Mouse (Mus musculus): ENCODE measurements around the gene Slc4a11. TPM values are rescaled to one million over a fixed set of nuclear protein-coding genes. Genes with fewer than 3 reads are reported as not detected.

Slc4a11 gene
- polyA plus RNA-seq (2017; shearing (Covaris generic)) = 0.76 TPM

DNA sequence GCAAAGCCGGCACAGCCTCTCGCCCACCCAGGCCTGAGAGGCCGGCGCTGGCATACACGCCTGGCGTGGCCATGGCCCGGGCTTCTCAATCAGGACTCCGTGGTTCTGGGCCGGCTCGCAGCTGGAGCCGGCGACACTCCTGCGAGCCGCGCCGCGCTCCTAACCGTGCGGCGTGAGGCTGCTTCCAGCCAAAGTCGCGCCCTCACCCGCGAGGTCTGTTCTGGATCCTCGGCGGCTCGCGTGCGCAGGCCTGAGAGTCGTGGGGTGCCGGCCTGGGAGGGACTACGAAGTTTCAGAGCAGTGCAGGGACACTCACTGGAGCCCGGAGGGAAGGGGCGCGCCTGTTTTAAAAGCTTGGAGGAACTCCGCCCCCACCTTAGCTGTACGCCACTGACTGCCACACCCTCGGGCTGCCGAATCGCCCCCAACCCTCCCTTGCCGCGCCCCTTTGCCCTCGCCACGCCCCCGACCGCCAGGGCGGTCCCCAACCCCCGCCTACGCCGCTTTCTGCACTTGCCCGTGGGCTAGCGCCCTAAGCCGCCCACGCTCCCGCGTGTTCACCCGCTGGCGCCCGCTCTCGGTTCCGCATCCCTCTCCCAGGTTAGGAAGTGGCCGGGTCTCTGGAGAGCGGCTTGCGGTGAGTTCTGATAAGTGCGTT lies at the start of gene Slc4a11:
Slc4a11 (minus strand) TSS at position 367 of the 658 bp plus-strand sequence.

DNA sequence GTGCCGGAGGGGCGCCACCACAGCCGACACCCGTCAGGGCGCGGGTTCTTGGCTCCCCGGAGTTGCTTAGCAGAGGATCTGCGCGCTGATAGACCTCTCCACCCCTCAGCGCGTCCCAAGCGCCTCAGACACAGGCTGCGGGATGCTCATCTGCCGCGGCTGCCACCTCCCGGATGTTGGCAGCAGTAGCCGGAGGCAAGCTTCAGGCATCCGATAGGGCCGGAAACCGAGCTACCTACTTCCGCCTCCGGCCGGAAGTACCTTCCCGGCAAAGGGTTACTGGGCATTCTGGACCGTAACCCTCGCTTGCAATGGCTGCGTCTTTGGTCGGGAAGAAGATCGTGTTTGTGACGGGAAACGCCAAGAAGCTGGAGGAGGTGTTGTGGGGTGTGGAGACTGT lies 29.8 kb downstream of the Slc4a11 start, which contains the start of gene Itpa:
Itpa (plus strand) TSS at position 52 of the 400 bp plus-strand sequence.

DNA sequence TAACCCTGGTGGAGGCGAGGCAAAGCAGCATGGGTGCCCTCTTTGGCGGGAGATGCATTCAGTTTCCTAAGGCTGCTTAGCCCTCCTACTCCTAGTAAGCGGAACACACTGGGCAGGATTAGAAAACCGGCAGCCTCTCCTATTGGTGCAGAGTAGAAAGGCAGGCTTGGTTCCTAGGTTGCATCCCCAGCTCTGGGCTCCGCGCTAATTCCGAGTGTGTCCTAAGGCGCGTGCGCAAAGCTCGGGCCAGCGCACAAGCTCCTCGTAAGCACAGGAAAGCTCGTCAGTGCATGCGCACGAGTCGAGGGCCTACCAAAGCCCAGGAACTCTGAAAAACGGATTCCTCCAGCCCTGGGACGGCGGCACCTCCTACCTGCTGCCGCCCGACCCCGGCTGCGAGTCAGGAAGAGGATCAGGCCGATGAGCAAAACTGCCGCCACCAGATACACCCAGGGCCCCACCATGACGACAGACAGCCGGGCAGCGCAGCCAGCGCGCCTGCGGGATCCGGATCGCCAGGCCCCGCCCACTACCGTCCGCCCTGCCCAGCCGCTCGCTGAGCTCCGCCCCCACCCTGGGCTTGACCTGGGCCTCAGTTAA lies 33.1 kb downstream of the Slc4a11 start, which contains the start of gene Ddrgk1:
Ddrgk1 (minus strand) TSS at position 558 of the 600 bp plus-strand sequence.

DNA sequence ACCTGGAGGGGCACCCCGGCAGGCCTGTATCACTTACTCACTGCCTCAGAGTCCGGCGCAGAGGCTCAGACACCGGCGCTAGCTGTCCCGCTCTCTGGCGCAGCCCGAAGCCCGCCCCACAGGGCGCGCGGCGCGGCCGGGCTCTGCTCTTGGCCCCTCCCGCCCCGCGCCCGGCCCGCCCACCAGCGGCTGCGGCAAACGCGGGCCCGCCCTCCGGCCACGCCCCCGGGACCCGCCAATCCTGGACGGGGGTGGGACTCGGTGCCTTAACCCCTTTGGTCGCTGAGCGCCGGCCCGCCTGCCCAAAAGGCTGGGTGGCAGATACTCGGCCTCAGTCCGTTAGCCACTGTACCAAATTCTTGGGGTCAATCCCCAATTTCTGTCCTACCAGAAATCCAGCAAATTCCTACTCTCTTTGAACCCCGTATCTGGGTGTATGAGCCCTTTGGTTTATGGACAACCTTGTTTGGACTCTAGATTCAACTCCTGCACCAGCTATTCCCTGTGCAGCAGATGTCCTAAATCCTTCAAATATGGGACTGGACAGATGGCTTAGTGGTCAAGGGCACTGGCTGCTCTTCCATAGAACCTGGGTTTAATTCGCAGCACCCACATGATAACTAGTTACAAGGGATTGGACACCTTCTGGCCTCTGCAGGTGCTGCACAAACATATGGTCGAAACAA lies 54.5 kb downstream of the Slc4a11 start, which contains the start of gene Lzts3:
Lzts3 (minus strand) TSS at position 120 of the 686 bp plus-strand sequence.

Other genes starting within 250 kb of the Slc4a11 start
- 142 TPM for gene Ptpra, start 247.2 kb downstream of the Slc4a11 start, polyA plus RNA-seq (2017; shearing (Covaris generic))
- gene Mrps26, start 133.8 kb downstream of the Slc4a11 start, polyA plus RNA-seq (2017; shearing (Covaris generic)) = 46.4 TPM
- gene Oxt, start 121.3 kb downstream of the Slc4a11 start, polyA plus RNA-seq (2017; shearing (Covaris generic)) = 1.3 TPM
- not detected for gene Avp, start 115.0 kb downstream of the Slc4a11 start, polyA plus RNA-seq (2017; shearing (Covaris generic))
- gene Fastkd5, start 67.5 kb downstream of the Slc4a11 start, polyA plus RNA-seq (2017; shearing (Covaris generic)) = 7.9 TPM
- gene Ubox5, start 67.5 kb downstream of the Slc4a11 start, polyA plus RNA-seq (2017; shearing (Covaris generic)) = 3.4 TPM
- gene Lzts3, start 54.7 kb downstream of the Slc4a11 start, polyA plus RNA-seq (2017; shearing (Covaris generic)) = 2.0 TPM
- 136 TPM for gene Ddrgk1, start 32.9 kb downstream of the Slc4a11 start, polyA plus RNA-seq (2017; shearing (Covaris generic))
- gene Itpa, start 29.9 kb downstream of the Slc4a11 start, polyA plus RNA-seq (2017; shearing (Covaris generic)) = 18.0 TPM
- 15.9 TPM for gene 4930402H24Rik, start 208.9 kb upstream of the Slc4a11 start, polyA plus RNA-seq (2017; shearing (Covaris generic))
- gene Atrn, start 209.0 kb upstream of the Slc4a11 start, polyA plus RNA-seq (2017; shearing (Covaris generic)) = 11.7 TPM

Data from effector memory CD4-positive, alpha-beta T cell, adult 7 months (primary cell).